Mouse (Mus musculus) lung, adult 2 months (tissue): ENCODE data around the gene Lrp11. TPM values are rescaled to one million over a fixed set of nuclear protein-coding genes. Genes with fewer than 3 reads are reported as not detected.
A peak's percentile ranks its signal among the peaks of the same experiment; 100 is the strongest.
"Not testable (repeated sequence)": the region's sequence is repeated elsewhere in the genome, so short reads cannot be mapped to it uniquely, and the experiment has no call there.

Experiments
- DNase-seq: peaks from one replicate; pipeline ENCODE4 v3.0.0; 2022
- H3K4me1 ChIP-seq: fragments of 200-500 bp; 2 replicates; pipeline ENCODE4 v1.6.1; 2011; ENCODE audit warnings: low read length; ENCODE audit not compliant: control insufficient read depth, insufficient read depth
- H3K4me3 ChIP-seq: fragments of 200-500 bp; replicated peaks from 2 replicates; pipeline ENCODE3; 2011; ENCODE audit warnings: low read depth, mild to moderate bottlenecking, control low read depth, low read length; ENCODE audit errors: extremely low read depth
- CTCF ChIP-seq: fragments of 200-500 bp; IDR thresholded peaks from 2 replicates; pipeline ENCODE4 v1.5.1; 2011; ENCODE audit warnings: mild to moderate bottlenecking, low read length, control low read depth; ENCODE audit not compliant: insufficient read depth
- POLR2A ChIP-seq: fragments of 200-500 bp; IDR thresholded peaks from 2 replicates; pipeline ENCODE4 v1.6.1; 2011; ENCODE audit warnings: low read depth, mild to moderate bottlenecking, control low read depth, low read length, borderline replicate concordance; ENCODE audit errors: extremely low read depth
- WGBS: fragments of 180-500 bp; shearing (Covaris S2); methylation state at CpG from one replicate; pipeline ENCODE4 v1.1.7; 2018; 5-methylcytosine and 5-hydroxymethylcytosine counted together
- polyA plus RNA-seq: library from polyadenylated mRNA; depleted of rRNA; stranded (reverse); fragments of >200 nt; gene quantifications from 2 replicates; pipeline ENCODE4 v1.2.3, GENCODE M21; 2012

Lrp11 gene
- polyA plus RNA-seq, 1 experiment = 4.0 TPM

DNA sequence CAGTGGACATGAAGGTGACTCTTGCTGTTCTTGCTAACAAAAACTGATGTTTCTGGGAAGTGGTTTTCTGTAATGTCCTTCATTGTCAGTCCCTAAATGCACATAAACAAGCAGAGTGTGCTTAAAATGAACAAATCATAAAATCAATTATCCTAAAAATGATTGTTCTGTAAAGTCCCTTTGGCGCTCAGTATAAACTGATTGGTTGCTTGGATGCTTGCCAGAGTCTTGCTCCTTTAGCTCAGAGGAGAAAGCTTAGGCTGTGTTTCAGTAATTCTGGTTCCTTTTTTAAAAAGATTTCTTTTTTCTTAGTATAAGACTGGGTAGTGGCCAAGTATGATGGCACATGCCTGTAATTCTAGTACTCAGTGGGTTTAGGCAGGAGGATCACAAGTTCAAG lies 6.7 kb downstream of the Lrp11 start:
- H3K4me1 ChIP-seq = no peaks in the 10 kb centered on the region
- TF ChIP-seq CTCF (no peak), POLR2A (no peak)
- no peak for DNase-seq
- WGBS = 49% methylated on average over 1 of the region's 1 CpGs
- H3K4me3 ChIP-seq = no peak overlapping the region

DNA sequence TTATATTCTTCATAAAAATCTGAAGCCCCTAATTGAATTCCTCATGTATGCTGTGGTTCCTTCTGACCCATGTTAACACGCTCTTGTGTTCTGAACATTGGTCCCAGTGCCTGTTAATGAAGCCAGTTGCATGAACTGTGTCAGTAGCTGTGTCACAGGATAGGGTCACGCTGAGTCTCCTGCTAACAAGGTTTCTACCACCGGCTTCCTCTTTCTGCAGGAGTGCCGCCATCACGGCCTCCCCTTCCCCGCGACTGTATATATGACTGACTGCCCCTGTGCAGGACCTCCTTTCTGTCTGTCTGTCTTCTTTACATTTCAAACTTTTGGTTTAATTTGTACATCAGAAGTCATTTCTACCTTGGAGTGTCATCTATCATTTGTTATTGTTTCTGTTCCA lies 8.6 kb downstream of the Lrp11 start:
- DNase-seq = no peak
- 72% methylated on average over 7 of the region's 7 CpGs for WGBS

GRCm38 (mm10) chr10:7600647-7601046 lies 11.0 kb downstream of the Lrp11 start:
- TF ChIP-seq POLR2A (no peak), CTCF (peak; percentile 96)
- WGBS = 5% methylated on average over 6 of the region's 6 CpGs
- H3K4me3 ChIP-seq = no peak overlapping the region
- H3K4me1 ChIP-seq = no peaks in the 10 kb centered on the region
- DNase-seq = peak; percentile 74

More for the DNA sequence above, 8.6 kb downstream of the Lrp11 start:
- H3K4me1 ChIP-seq = no peaks in the 10 kb centered on the region
- no peak overlapping the region for H3K4me3 ChIP-seq
- TF ChIP-seq POLR2A = no peak
- no peak for TF ChIP-seq CTCF

DNA sequence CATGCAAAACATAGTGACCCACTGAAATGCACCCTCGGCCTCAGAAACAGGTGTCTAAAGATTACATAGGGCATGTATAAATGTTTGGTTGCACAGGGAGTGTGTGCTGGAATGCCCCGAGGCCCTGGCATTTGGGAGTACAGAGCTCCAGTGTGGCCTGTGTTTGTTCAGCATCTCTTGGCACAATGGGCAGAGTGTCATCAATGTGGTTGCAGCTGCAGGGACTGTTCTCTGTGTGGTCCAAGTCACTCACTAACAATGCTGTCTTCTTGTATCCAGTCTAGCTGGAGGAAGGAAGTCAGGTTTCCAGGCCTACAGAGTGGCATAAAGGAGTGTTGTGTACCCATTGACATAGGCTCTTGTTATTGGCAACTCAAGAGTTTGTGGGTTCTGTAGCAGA lies 15.6 kb downstream of the Lrp11 start:
- TF ChIP-seq POLR2A (no peak), CTCF (no peak)
- H3K4me3 ChIP-seq = no peak overlapping the region
- no peaks in the 10 kb centered on the region for H3K4me1 ChIP-seq
- 67% methylated on average over 2 of the region's 2 CpGs for WGBS
- no peak for DNase-seq

DNA sequence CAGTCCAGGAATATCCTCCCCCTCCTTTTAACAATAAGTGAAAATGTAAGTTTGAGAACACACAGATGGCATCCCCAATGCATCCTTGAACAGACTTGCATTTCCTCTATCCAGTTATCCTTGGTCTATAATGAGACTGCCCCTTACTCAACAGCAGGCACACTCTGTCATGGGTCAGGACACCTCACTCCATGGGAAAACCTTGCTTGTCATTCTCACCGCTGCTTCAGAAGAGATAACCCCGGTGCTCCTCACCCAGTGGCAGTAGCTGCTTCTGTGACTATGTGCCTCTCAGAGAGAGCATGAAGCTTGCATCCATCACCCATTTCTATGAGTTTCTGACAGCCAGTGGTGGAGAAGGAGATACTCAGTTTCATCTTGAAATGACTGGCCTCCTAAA lies 16.8 kb downstream of the Lrp11 start:
- WGBS = 67% methylated on average over 2 of the region's 2 CpGs
- Histone ChIP-seq H3K4me3 (no peak overlapping the region), H3K4me1 (no peaks in the 10 kb centered on the region)
- TF ChIP-seq CTCF (no peak), POLR2A (no peak)
- DNase-seq = no peak

DNA sequence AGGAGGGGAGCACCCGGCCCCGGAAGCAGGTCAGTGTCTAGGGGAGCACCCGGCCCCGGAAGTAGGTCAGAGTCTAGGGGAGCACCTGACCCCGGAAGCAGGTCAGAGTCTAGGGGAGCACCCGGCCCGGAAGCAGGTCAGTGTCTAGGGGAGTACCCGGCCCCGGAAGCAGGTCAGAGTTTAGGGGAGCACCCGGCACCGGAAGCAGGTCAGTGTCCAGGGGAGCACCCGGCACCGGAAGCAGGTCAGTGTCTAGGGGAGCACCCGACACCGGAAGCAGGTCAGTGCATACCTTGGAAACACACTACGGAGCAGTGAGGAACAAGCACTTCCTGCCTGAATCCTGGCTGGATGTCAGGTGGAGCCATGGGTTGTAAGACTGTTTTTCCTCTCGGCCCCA lies 19.0 kb downstream of the Lrp11 start:
- Histone ChIP-seq H3K4me1 (no peaks in the 10 kb centered on the region), H3K4me3 (no peak overlapping the region)
- no peak for TF ChIP-seq POLR2A
- no peak for TF ChIP-seq CTCF
- no peak for DNase-seq
- WGBS = 88% methylated on average over 17 of the region's 17 CpGs

DNA sequence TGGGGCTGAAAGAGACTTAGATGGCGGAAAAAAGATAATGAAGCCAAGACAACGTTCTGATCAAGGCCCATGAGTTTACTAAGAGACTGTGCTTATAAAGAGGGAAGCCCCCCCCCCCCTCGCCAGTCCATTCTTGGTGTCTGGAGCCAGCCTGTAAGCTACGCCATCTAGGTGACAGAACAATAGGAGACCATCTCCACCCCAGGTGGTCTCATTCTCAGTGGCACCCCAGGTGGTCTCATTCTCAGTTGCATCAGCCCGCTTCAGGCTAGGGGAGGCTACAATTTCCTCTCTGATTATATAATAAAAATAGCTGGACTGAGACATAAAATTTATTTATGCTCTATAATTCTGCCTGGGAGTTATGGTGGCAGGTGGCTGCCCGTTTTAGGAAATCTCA lies 22.0 kb downstream of the Lrp11 start:
- H3K4me1 ChIP-seq = no peaks in the 10 kb centered on the region
- 83% methylated on average over 6 of the region's 6 CpGs for WGBS
- DNase-seq = no peak
- TF ChIP-seq CTCF (no peak), POLR2A (no peak)
- no peak overlapping the region for H3K4me3 ChIP-seq

GRCm38 (mm10) chr10:7612210-7612609 lies 22.6 kb downstream of the Lrp11 start:
- not testable (repeated sequence) for H3K4me3 ChIP-seq, DNase-seq, H3K4me1 ChIP-seq

DNA sequence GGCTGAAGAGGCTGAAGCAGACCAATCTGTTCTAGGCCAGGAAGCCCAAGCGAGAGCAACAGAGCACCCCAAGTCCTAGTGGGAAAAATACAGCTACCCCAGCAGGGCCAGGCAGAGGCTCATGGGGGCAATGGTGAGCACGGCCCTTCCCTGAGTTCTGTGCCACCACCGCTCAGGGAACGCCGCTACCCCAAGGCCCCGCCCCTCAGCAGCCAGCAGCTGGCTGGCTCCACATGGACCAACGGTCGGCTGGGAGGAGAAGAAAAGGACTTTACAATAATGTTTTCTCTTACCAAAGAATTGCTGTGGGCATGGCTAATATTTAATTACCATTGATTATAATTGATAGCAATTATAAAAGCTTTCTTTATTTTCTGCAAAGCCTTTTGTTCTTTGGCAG lies 25.2 kb downstream of the Lrp11 start:
- WGBS = 93% methylated on average over 8 of the region's 8 CpGs
- no peak for TF ChIP-seq POLR2A
- DNase-seq = no peak
- Histone ChIP-seq H3K4me1 (no peaks in the 10 kb centered on the region), H3K4me3 (no peak overlapping the region)

DNA sequence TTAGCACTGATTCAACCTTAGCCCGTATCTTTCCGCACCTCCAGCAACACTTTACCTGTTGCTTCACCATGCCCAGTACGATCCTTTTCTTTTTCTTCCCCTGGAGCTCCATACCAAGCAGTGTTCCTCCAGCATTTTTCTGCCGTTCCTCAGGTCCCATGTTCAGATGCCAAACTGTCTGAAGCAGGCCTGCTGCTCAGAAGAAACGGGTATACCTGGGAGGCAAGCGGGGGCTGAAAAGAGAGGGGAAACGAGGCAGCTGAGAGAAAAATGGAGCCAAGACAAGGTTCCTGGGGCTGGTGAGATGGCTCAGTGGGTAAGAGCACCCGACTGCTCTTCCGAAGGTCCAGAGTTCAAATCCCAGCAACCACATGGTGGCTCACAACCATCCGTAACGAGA lies 27.5 kb downstream of the Lrp11 start:
- H3K4me3 ChIP-seq, H3K4me1 ChIP-seq, DNase-seq: not testable (repeated sequence)
- 91% methylated on average over 11 of the region's 11 CpGs for WGBS

DNA sequence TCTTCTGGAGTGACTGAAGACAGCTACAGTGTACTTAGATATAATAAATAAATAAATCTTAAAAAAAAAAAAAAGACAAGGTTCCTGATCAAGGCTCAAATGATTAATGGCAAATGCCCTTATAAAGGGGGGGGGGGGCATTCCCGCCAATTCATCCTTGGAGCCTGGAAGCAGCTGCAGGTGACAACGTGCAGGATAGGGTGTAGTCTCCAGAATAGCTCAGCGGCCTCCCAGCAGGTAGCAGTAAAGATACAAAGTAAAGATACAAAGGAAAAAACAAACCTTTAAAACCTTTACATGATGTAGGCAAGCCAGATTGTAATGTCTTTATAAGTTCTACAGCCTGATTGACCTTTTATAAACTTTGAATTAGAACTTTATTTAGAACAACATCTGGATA lies 28.0 kb downstream of the Lrp11 start:
- H3K4me1 ChIP-seq, H3K4me3 ChIP-seq, DNase-seq: not testable (repeated sequence)
- WGBS = 69% methylated on average over 3 of the region's 3 CpGs

- DNase-seq = no peak
- Histone ChIP-seq H3K4me1 (no peaks in the 10 kb centered on the region), H3K4me3 (no peak overlapping the region)
- TF ChIP-seq POLR2A (no peak), CTCF (no peak)
- 93% methylated on average over 5 of the region's 5 CpGs for WGBS
Measured at GRCm38 (mm10) chr10:7619821-7620241, 30.2 kb downstream of the Lrp11 start.
